Mouse (Mus musculus): ENCODE results near the gene Pigs. TPM values are rescaled to one million over a fixed set of nuclear protein-coding genes. Genes with fewer than 3 reads are reported as not detected.

Pigs gene
- total RNA-seq, 2 experiments from 2014 or later, result 23.0 to 23.6 TPM

DNA sequence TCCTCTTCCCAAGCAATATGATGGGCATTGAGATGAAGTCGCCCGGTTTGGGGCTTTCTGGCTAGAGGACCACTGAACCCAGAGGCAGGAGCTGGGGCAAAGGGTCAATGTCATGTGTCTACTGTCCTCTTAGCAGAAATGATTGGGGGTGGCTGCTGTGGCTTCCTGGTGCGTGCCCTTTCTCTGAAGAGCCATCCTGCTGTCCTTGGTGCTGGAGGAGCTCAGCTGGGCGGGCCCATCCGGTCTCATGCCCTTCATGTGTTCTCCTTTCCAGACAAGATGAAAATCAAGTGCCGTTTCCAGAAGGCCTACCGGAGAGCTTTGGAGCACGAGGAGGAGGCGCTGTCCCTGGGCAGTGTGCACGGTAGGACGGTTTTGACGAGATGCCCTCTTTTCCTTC is 4.5 kb downstream of the Pigs start:
- DNase-seq (ENCODE audit: low spot score), result no peak
- intact Hi-C loops (cut with DNase I), result no loop called here

DNA sequence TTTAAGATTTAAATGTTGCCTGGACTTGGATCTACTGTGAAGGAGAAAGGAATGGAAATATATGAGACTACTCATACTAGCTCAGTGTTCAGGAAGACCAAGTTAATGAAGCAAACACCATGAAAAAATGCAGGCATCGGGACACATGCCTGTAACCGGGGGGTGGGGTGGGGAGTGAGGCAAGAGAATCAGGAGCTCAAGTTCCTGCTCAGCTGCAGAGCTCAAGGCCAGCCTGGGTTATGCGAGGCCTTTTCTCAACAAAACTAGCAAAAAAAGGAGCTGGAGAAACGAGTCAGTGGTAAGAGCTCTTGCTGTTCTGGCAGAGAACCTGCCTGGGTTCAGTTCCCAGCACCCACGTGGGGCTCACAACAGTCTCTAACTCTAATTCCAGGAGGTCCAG is 5.8 kb downstream of the Pigs start:
- no peak for DNase-seq (ENCODE audit: low spot score)
- intact Hi-C loops (cut with DNase I), result no loop called here

DNA sequence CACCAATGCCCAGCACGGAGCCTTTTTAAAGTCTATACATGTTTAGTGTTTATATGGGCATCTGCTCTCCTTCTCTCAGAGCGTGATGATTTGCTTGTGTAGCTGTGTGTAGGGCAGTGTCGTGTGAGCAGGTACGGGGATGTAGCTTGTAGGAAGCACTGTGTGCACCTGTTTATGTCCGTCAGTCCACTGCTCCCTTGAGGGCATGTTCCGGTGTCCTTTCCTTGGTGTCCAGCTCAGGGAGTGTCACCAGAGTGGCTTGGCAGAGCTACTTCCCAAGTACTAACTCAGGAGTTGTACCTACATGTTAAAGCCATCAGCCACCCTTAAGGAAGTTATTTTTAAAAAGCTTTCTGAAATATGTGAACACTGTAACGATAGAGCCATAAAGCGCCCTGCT is 8.8 kb downstream of the Pigs start:
- intact Hi-C loops (cut with DNase I), result no loop called here
- DNase-seq (ENCODE audit: low spot score), result no peak

DNA sequence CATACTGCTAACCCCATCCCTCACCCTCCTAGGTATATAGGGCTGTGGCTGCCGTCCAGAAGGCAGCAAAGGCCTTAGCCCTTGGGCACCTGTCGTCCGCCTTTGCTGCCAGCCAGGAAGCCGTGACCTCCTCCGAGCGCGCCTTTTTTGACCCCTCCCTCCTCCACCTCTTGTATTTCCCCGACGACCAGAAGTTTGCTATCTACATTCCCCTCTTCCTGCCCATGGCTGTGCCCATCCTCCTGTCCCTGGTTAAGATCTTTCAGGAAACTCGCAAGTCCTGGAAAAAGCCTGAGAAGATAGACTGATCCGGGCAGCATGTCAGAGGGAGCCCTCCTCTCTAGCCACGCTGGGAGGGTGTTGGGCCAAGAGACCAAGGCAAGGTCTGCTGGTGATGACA is 13.5 kb downstream of the Pigs start:
- intact Hi-C loops (cut with DNase I), result no loop called here
- DNase-seq (ENCODE audit: low spot score), result no peak

DNA sequence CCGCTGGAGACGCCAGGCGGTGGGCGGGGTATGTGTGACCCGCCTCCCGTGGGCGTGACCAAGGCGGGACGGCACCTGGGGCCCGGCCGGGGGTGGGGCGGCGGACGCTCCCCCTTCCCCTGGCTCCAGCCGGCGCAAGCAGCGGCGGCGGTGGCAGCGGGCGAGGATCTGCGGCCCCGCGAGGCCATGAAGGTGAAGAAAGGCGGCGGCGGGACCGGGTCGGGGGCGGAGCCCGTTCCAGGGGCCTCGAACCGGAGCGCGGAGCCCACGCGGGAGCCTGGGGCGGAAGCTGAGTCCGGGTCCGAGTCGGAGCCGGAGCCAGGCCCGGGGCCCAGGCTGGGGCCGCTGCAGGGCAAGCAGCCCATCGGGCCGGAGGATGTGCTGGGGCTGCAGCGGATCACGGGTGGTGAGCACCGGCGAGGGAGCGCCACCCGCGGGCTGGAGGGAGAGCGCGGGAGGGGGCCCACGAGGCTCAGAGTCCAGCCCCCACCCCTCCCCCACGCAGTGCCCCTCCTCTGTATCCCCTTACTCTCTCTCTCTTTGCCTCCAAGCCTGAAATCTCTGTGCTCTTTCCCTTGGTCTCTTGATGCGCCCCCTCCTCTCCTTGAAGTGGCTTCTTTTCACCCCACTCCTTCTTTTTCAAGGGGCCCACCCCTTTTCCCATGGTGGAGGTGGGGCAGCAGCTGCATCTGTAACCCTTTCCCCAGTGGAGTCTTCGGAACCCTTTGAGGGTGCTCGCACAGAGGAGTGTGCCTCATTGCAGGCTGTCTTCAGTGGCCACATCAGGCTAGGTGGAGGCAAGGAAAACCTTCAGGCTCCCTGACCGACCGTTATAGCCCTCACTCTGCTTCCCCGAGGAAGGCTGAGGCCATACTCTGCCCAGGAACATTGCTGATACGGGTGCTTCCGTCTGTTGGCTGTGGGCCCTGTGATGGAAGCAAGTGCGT is 15.4 kb downstream of the Pigs start, which contains the start of gene Unc119:
Gene Unc119, plus strand, starts transcription at position 102 of the 947 bp plus-strand sequence.
- DNase-seq (ENCODE audit: low spot score), result peak; percentile 55
- intact Hi-C loops (cut with DNase I), result no loop called here

DNA sequence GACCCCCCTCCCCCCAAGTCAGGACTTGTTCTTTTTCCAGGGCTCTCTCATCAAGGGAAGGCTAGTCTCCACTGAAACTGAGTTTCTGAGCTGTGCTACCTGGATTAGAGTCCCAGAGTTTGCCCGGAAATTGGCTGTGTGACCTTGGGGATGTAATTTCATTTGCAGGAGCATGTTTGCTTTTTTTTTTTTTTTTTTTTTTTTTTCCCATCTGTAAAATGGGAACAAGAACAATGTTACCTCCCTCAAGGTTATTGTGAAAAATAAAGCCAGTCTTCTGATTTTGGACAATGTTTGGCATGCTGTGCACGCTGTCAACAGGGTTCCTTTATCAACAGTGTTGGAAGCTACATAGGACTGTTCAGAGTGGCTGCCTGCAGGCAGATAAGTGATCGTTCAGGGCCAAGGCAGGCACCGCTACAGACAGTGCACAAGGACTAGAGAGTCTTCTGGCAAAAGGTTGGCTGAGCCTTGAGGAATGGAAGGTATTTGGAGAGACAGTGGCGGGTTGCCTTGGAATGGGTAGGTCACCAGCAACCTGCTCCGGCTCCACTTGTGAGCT is 16.2 kb downstream of the Pigs start:
- intact Hi-C loops (cut with DNase I), result no loop called here
- DNase-seq (ENCODE audit: low spot score), result no peak

DNA sequence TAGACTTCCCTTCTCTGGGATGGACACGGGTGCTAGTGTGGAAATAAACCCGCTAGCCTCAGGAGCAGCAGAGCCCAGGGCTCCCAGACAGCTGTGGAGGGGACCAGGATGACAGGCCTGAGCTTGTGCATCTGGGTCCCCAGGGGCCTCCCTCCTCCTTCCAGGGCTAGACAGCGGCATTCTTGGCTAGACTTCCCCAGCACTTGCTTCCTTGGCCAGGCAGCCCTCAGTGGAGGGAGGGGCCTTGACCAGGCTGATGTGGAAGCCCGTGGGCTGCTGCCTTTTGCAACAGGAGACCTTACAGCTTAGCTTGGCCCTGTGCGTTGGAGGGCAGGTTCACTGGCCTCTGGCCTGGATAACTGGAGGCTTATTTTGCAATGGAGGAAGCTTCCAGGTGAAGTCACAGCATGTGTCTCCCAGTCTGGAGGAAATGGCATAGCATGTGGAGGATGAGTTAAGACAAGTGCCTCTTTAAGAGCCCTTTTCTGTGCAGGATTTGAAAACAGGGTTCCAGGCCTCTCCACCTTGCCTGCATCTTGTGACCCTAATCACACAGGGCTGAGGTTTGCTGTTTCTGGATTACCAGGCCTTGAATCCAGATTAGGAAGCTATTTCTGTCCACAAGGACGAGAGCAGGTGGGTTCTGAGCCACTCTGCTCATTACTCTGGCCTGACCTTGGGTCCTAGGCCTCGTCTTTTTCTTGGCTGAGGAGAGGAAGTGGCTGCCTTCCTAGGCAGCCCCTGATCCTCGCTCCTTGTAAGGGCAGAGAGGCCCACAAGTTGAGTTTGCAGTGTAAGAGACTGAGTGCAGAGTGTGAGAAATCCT is 16.9 kb downstream of the Pigs start:
- peak; percentile 57 for DNase-seq (ENCODE audit: low spot score)
- intact Hi-C loops (cut with DNase I), result no loop called here

DNA sequence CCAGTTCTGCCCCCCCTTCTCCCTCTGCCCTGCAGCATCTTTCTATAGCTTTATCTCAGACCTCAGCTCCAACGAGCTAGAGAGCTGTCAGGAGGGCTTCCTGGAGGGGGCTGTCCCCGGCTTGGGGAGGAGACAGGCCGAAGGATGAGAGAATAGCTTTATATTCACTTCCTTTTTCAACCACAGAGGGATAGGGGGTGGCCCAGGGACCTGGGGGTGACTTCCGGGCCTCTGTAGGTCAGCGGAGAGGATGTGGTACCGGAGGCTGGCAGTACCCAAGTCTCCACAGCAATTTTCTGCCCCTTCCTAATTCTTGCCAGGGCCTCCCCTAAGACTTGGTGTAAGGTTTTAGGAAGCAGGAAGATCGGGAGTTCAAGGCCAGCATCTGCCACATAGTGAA is 17.6 kb downstream of the Pigs start:
- no peak for DNase-seq (ENCODE audit: low spot score)
- intact Hi-C loops (cut with DNase I), result no loop called here

DNA sequence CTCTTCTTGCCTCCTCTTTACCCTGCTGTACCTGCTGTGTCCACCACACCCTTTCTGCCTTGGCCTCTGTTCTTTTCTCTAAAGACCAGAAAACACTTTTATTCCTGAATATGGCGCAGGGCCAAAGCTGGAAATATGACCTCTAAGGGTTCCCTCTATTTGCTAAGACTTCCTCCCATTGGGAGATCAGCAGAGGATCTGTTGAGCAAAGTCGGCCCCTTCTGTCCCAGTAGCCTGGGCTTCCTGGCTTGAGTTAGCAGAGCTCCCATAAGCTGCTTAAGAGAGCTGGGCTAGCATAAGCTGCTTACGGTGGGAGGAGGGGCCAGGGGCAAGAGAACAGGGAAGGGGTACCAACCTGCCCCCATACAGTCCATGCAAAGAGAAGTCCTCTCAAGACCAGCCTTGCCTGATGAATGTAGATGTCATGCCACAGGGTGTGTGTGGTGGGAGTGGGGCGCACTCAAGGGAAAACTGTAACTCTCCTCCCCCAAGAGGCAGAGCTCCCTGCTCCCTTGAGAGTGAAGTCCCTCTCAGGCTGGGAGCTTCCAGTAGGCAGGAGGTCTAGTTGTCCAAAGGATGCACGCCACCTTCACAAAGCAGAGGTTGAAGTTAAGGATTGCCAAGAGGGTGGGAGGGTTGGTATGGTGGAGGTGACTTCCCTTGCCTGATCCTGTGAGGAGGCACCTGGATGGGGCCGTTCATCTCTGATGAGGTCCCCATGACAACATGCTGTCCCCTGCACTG is 18.3 kb downstream of the Pigs start:
- DNase-seq (ENCODE audit: low spot score), result no peak
- intact Hi-C loops (cut with DNase I), result no loop called here

DNA sequence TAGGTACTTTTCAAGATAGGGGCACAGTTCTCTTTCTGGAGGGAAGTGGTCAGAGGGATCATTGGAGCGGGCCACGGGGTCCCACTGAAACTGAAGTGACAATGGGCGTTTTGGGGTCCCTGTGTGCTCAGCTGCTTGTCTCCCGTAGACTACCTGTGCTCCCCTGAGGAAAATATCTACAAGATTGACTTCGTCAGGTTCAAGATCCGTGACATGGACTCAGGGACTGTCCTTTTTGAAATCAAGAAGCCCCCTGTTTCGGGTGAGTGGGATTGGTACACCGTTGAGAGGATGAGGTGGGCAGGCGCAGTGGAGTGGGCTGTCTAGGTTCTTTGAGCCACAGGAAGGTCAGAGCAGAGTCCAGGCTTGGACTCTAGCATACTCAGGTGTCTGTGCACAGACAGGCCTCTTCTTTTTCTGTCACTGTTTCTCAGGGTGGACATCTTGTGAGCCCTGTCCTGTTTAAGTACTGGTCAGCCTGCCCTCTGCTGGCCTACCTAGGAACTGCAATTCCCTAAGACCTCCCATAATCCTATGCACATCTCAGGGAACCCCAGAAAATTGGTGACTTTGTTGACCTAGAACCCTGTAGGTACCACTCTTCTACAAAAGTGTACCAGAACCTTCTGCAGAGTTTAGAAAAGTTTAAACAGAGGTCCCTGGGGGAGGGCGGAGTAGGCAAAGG is 19.0 kb downstream of the Pigs start:
- intact Hi-C loops (cut with DNase I), result no loop called here
- DNase-seq (ENCODE audit: low spot score), result no peak

DNA sequence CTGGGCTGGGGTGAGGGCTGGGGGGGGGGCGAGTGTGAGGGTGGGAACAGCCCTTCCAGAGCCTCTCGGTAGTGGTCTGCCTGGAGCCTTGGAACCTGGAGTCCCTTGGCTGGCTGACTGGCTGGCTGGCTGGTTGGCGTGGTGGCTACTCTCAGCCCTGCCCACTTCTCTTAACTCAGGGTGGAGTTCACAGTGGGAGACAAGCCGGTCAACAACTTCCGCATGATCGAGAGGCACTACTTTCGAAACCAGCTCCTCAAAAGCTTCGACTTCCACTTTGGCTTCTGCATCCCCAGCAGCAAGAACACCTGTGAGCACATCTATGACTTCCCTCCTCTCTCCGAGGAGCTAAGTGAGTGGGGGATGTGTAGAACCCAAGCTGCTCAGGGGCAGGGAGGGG is 19.7 kb downstream of the Pigs start:
- intact Hi-C loops (cut with DNase I), result loop anchor here (2.0 kb wide), 1 partner anchor 81 kb away; no protein-coding TSS in a partner anchor
- no peak for DNase-seq (ENCODE audit: low spot score)

DNA sequence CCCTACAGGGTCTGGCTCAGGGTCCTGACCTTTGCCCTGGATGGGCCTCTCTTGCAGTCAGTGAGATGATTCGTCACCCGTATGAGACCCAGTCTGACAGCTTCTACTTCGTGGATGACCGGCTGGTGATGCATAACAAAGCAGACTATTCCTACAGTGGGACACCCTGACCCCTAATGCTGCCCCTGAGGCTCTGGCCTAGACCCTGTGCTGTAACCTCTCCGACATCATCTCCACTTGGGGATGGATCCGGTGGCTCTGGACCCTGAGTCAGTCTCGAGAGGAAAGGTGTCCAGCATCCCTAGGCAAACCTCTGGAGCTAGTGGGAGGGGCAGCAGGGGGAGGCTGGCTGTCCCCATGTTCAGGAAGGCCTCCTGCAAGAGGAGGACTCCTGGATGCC is 20.3 kb downstream of the Pigs start:
- intact Hi-C loops (cut with DNase I), result loop anchor here (2.0 kb wide), 1 partner anchor 82 kb away; no protein-coding TSS in a partner anchor
- no peak for DNase-seq (ENCODE audit: low spot score)

DNA sequence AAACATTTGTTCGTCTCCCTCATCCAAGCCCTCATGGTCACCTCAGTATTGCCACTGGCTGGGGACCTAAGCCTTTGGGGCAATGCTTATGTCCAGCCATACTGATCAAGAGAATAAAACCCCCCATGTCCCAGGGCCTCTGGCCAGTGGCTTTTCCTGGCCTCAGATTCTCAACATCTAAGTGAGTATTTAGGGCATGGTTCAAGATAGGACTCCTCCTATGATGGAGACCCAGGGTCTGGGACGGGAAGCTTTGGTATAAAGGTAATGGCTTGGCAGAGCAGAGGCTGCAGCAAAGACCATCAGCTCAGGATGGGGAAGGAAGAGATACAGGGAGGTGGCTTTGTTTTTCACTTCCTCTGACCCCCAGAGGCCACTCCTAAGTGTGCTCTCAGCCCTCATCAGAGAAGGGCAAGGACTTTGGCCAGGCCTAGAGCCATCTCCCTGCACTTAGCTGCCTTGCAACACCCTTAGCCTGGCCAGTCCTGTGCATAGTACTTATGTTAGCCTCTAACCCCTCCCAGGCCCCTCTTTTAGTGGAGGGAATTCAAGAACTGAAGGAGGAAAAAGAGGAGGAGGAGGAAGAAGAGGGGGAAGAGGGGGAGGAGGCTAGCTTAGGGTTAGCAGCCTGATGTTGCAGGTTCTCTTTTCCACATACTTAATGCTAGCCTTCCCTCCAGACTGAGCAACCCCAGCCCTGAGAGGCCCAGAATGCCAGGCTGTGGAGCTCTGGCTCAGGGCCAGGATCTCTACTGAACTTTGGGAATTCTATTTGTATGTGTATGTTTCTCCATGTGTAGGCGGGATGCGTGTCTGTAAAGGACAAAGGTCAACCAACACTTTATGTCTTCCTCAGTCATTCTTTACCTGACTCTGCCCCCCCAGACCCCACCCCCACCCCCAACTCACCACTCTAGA is 21.5 kb downstream of the Pigs start:
- DNase-seq (ENCODE audit: low spot score), result no peak
- intact Hi-C loops (cut with DNase I), result loop anchor here (2.0 kb wide), 1 partner anchor 83 kb away; no protein-coding TSS in a partner anchor

DNA sequence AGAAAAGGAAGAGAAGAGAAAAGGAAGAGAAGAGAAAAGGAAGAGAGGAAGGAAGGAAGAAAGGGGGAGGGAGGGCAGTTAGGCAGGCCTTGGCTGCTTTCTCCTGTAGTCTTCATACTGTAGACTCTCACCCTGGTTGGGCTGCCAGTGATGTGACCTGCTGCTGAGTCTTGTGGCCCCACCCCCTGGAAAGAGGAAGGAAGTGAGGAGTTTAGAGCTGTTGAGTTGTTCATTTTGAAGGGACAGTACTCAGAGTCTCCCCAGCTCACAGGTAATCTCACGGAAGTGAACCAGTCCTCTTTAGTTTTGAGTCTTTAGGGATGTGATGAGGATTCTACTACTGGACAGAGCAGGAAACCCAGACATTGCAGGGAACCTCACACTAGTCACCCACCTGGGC is 24.9 kb downstream of the Pigs start:
- no peak for DNase-seq (ENCODE audit: low spot score)
- intact Hi-C loops (cut with DNase I), result no loop called here

DNA sequence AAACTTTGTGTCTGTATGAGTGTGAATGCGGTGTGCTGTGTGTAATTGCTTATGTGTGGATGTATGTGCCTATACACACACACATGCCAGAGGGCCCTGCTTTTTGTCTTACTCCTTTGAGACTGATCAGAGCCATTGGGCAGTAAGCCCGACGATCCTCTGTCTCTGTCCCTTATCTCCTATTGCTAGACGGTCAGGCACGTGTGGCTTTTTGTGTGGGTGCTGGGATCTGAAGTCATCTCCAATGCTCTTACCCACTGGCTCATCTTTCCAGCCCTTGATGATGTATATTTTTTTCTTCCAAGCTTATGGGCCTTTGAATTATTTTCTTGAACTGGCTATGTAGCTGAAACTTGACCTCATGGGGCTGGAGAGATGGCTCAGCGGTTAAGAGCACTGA is 26.7 kb downstream of the Pigs start:
- no peak for DNase-seq (ENCODE audit: low spot score)
- intact Hi-C loops (cut with DNase I), result no loop called here

DNA sequence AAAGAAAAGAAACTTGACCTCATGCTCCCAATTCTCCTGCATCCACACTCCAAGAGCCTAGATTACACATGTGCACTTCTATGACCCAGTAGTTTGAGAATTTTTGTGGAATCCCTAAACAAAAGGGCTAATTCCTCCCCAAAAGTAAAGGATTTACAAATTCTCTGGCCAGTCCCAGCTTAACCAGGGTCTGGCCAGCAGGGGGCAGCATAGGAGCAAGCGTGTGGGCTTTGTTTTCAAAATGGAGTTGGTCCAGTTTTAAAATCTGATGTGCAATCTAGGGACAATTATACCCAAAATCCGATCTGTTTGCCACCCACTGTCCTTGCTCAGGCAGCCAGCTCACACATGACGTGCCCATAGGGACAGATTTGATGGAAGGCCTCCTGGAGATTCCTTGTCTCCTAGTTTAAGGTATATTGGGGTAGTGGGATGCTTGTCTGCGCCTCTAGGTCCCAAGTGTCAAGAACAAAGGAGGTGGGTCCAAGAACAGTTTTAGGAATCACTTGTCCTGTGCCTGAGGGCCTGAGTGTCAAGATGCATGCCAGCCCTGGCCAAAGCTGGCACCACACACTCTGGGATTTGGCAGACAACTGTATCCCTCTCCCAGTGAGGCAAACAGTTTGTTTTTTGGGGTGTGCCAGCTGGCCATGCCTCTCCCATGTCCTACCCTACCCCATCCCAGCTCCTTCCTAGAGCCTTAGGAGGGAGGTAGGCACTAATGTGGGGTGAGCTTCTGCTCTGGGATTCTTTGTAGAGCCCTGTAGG is 27.4 kb downstream of the Pigs start:
- DNase-seq (ENCODE audit: low spot score), result no peak
- intact Hi-C loops (cut with DNase I), result no loop called here

DNA sequence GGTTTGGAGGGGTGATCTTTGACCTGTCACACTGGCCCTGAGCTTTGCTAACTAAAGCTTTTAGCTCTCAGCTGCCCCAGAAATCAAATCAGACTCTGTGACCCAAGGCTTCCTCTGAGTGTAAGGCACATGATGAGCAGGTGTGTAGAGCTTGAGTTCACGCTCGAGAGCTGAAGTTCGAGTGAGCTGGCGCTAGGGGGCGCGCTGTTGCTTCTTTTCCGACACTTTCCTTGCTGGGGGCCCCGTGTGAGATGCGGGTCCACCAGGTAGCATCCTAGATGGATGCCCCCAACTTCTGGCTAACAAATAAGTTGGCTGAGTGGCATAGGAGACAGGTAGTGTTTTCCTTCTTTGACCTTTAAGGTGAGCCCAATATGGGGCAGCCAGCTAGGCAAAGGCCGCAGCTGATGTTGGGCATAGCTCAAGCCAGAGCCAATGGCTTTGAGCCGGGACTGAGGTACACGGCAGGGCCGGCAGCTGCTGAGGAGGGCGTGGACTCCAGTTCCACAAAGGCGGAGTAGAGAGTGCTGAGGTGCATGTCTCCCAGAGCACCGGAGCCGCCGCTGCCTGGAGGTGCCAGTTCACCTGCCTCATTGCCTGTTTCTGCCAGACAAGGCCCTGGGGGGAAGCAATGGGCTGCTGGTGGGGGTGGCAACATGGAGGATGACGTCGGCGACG is 30.3 kb downstream of the Pigs start:
- intact Hi-C loops (cut with DNase I), result no loop called here

More for the DNA sequence above, 30.3 kb downstream of the Pigs start:
- DNase-seq (ENCODE audit: low spot score), result no peak
